Mouse (Mus musculus): ENCODE data around the gene Vav2.

DNA sequence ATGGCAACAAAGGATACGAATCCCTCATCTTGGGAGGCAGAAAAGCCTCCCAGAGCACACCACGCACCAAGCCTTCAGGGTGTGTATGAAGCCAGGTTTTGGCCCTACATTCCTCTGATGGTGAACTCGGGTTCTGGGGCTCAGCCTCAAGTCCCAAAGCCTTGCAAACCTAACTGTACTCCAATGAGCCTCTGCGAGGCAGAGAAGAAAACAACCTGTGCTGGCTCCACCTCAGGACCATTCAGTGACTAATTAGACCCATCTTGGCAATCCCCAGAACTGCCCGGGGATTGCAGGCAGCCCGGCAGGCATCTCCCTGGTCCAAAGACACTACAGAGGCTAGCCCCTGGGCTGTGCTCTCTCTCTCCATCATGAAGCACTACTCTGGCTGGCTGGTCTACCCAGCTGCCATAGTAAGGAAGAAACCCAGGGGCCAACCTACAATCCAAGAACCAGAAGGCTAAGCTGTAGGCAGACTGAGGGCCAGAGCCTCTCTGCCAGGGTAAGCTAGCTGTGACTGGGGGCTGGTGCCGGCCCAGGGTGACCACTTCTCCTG, 14.5 kb downstream of the Vav2 start:
- no peak for TF ChIP-seq POLR2A (IDR thresholded peaks at IDR 0.05; ENCODE audit: borderline replicate concordance, extremely low read depth, low read depth, low read length)
- no peak for TF ChIP-seq CTCF (IDR thresholded peaks at IDR 0.05; ENCODE audit: insufficient read depth, low read length)
